Mouse (Mus musculus): ENCODE results near the gene Ankrd28. TPM values are rescaled to one million over a fixed set of nuclear protein-coding genes. Genes with fewer than 3 reads are reported as not detected.
"Not testable (repeated sequence)": the region's sequence is repeated elsewhere in the genome, so short reads cannot be mapped to it uniquely, and the experiment has no call there.

Gene Ankrd28
- polyA plus RNA-seq, 1 experiment = 23.9 TPM

DNA sequence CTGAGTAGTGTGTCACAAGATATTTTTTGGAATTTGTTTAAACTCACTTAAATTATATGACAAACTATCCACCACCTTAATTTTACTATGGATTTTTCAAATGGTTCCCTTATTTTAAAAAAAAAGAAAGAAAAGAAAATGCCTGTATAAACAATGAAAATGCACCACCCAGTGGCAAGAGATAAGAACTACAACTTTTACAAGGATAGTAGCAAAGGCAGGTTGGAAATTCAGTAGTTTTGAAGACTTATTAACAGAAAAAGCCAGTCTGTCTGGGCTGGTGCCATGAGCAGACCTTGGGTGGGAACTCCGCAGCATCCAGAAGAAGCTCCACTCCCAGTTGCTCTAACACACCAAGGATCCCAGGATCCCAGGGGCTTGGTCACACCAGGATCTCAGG, 39.7 kb downstream of the Ankrd28 start:
- no peak for TF ChIP-seq POLR2A (IDR thresholded peaks at IDR 0.05; ENCODE audit: borderline replicate concordance, extremely low read depth, insufficient read depth, insufficient read length, poor library complexity, severe bottlenecking)
- TF ChIP-seq CTCF (IDR thresholded peaks at IDR 0.05; ENCODE audit: borderline replicate concordance, extremely low read depth, insufficient read depth, insufficient read length) = no peak
- peak; percentile 52 for DNase-seq (ENCODE audit: low read depth)

DNA sequence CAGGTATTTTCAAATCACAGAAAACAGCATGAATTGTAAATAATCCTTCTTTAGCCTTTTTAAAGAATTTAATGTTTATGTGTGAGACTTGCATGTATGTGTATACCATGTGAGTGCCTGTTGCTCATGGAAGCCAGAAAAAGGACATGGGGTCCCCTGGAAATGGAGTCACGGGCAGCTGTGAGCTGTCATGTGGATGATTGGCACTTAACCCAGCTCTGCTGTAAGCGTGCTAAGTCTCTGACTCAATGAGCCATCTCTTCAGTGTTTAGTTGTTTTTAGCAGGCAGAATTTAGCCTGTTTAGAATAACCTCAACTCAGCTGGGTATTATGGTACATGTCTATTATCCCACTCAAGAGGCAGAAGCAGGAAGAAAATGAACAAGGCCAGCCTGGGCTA, 43.5 kb downstream of the Ankrd28 start:
- TF ChIP-seq CTCF (IDR thresholded peaks at IDR 0.05; ENCODE audit: borderline replicate concordance, extremely low read depth, insufficient read depth, insufficient read length) (no peak), POLR2A (IDR thresholded peaks at IDR 0.05; ENCODE audit: borderline replicate concordance, extremely low read depth, insufficient read depth, insufficient read length, poor library complexity, severe bottlenecking) (no peak)
- DNase-seq (ENCODE audit: low read depth) = peak; percentile 39

DNA sequence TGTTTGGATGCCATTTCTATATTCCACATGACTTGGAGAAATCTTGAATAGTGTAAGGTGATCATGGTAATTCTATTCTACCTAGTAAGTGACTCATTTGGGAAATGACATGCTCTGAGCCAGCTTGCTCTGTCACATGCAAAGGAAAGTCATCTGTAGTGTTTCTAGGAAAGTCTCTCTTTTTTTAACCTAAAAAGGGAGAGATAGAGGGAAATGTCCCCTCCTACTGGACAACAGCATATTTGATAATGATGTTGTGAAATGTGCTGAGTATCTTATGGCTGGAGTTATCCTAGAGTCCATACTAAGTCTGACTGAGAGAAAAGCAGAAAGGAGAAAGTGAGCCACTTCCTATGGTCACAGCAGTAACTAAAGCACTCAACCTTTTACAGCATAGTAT, 44.8 kb downstream of the Ankrd28 start:
- TF ChIP-seq POLR2A (IDR thresholded peaks at IDR 0.05; ENCODE audit: borderline replicate concordance, extremely low read depth, insufficient read depth, insufficient read length, poor library complexity, severe bottlenecking) (no peak), CTCF (IDR thresholded peaks at IDR 0.05; ENCODE audit: borderline replicate concordance, extremely low read depth, insufficient read depth, insufficient read length) (no peak)
- no peak for DNase-seq (ENCODE audit: low read depth)

DNA sequence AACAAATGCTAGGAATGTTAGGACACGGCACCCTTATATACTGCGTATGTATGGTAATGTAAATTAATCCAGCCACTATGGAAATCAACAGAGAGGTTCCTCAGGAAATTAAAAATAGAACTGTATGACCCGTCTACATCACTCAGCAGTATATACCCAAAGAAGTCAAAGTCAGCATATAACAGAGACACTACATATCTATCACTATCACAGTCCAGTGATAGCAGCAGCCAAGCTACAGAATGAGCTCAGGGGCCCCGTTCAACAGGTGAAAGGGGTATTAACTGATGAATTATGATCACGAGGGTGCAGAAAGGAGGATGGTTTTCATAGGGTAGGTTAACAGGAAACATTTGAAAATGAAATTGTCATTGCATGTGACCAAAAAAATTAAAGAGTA, 45.5 kb downstream of the Ankrd28 start:
- TF ChIP-seq CTCF (IDR thresholded peaks at IDR 0.05; ENCODE audit: borderline replicate concordance, extremely low read depth, insufficient read depth, insufficient read length) (no peak), POLR2A (IDR thresholded peaks at IDR 0.05; ENCODE audit: borderline replicate concordance, extremely low read depth, insufficient read depth, insufficient read length, poor library complexity, severe bottlenecking) (no peak)
- DNase-seq (ENCODE audit: low read depth) = no peak

DNA sequence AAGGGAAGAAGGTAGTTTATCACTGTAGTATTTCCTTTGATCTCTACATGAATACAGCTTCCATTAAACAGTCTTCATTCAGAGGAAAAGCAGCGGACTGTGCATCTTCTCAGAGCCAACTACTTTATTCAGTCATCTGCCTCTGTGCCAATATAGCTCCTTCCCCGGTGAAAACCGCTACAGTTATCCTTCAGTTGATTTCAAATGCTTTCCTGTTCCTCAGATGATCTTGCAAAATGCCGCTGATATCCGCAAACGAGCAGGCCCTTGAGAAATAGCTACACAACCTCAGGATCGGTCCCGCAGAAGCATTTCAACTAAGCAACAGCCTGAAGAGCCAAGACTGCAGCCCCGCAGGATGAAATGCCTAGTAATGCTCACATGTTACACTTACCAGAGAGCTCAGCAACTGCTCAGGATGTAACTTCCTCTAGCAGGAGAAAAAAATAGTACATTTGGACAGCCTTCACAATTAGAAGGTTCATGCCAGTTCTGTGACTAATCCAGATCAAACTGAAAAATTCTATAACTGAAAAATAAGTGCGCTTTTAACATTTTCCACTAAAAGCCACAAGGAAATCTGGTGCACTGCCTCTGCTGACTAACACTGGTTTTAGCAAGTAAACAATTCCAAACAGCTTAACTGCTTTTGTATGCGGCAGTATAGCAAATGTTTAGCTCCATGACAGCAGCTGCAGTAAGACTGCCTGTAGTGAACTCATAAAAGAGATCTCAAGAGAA, 49.0 kb downstream of the Ankrd28 start:
- TF ChIP-seq POLR2A (IDR thresholded peaks at IDR 0.05; ENCODE audit: borderline replicate concordance, extremely low read depth, insufficient read depth, insufficient read length, poor library complexity, severe bottlenecking) (no peak), CTCF (IDR thresholded peaks at IDR 0.05; ENCODE audit: borderline replicate concordance, extremely low read depth, insufficient read depth, insufficient read length) (no peak)
- DNase-seq (ENCODE audit: low read depth) = peak; percentile 73

DNA sequence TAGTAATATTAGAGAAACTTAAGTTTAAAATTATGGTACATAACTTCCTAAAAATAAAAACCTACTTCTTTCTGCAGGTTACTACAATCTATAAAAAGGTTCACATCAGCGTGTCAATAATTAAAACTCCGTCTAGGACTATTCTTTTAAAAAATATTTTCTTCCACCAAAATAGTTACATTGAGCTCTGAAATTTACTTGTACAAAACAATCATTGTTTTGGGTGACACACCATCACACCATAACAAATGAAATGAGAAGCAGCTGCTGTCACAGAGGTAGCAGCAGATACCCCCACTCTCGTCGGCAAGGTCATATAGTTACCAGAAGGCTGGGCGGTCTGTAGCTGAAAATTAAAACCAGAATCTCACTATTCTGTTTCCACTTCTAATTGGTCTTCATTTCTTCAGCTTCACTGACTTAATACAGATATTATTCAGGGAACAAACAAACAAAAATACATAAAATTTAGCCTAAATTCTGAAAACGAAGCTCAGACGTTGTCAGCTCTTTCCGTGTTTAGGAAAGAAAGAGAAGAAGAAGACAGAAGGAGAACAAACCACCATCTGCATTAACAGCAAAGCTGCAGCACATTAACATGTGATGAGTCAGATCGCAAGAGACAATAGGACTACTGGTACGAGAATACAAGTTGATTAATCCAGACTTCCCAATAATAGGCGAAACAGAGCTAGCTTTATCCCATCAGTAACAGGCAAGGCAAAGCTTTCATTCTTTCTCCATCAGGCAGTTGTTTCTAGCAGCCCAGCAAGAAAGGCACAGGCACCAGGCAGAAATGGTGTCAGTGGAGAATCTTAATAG, 49.8 kb downstream of the Ankrd28 start:
- TF ChIP-seq POLR2A (IDR thresholded peaks at IDR 0.05; ENCODE audit: borderline replicate concordance, extremely low read depth, insufficient read depth, insufficient read length, poor library complexity, severe bottlenecking) (no peak), CTCF (IDR thresholded peaks at IDR 0.05; ENCODE audit: borderline replicate concordance, extremely low read depth, insufficient read depth, insufficient read length) (no peak)
- DNase-seq (ENCODE audit: low read depth) = peak; percentile 79

DNA sequence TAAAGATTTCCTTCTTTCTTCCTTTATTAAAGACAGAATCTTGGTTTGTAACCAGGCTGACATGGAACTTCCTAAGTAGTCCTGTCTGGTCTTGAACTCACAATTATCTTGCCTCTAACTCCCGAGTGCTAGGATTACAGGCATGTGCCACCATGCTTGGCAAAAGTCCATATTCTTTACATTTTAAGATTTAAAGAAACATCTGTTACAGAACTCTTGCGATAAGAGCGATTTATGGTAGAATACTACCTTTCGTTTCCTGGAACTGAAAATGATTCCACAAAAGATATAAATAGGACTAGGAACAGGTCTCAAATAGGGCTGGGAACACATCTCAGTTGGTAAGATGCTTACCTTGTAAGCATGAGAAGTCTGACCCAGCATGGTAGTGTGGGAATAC, 56.9 kb downstream of the Ankrd28 start:
- no peak for TF ChIP-seq POLR2A (IDR thresholded peaks at IDR 0.05; ENCODE audit: borderline replicate concordance, extremely low read depth, insufficient read depth, insufficient read length, poor library complexity, severe bottlenecking)
- no peak for TF ChIP-seq CTCF (IDR thresholded peaks at IDR 0.05; ENCODE audit: borderline replicate concordance, extremely low read depth, insufficient read depth, insufficient read length)
- DNase-seq (ENCODE audit: low read depth) = no peak

DNA sequence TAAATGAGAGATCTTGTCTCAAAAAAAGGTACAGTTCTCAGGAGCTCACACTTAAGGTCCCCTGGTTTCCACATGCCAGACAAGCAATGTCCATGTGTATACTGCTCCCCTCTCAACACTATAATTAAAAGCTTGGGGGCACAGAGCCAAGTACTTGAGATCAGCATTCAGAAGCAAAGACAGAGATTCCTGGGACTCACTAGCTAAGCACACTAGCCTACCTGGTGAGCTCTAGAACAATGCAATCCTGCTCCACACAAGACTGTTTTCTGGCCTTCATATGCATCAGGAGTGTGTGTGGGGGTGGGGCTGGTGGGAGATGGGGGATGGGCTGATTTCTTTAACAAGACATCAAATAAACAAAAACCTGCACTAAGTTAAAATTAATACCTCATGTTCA, 58.2 kb downstream of the Ankrd28 start:
- TF ChIP-seq POLR2A (IDR thresholded peaks at IDR 0.05; ENCODE audit: borderline replicate concordance, extremely low read depth, insufficient read depth, insufficient read length, poor library complexity, severe bottlenecking) (no peak), CTCF (IDR thresholded peaks at IDR 0.05; ENCODE audit: borderline replicate concordance, extremely low read depth, insufficient read depth, insufficient read length) (no peak)

DNA sequence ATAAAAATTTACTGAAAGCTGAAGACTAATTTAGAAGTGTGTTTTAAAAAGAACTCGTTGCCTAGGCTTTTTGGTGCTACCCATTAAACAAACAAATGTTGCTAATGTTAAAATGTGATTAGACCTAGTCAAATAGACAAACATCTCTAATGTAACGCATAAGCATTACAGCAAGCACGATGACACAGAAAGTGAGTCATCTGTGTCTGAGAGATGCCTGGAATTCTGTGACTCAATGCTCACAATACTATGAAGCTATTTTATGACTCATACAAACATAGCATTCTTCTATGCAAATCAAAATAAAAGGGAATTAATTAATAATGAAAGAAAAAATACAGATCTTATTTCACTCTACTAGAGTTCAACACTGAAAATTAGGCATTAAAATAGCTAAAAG, 61.9 kb downstream of the Ankrd28 start:
- DNase-seq (ENCODE audit: low read depth) = no peak
- TF ChIP-seq CTCF (IDR thresholded peaks at IDR 0.05; ENCODE audit: borderline replicate concordance, extremely low read depth, insufficient read depth, insufficient read length) (no peak), POLR2A (IDR thresholded peaks at IDR 0.05; ENCODE audit: borderline replicate concordance, extremely low read depth, insufficient read depth, insufficient read length, poor library complexity, severe bottlenecking) (no peak)

More for the DNA sequence above, 58.2 kb downstream of the Ankrd28 start:
- DNase-seq (ENCODE audit: low read depth) = peak; percentile 34

DNA sequence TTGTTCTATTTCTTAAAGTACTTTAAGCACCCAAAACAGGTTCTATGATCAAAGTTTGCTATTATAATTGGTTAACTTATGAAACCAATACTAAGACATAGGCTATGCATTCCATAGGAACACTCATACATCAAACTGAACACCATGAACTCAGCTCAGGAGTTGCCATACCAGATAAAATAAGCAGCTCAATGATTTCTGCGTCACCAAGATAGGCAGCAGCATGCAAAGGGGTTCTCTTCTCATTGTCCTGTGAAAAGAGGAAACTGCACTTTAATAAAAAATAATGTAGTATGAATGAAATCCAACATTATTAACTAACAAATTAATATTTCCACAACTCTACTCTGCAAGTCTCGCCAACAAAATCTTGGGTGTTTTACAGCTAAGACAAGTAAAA, 66.4 kb downstream of the Ankrd28 start:
- no peak for TF ChIP-seq POLR2A (IDR thresholded peaks at IDR 0.05; ENCODE audit: borderline replicate concordance, extremely low read depth, insufficient read depth, insufficient read length, poor library complexity, severe bottlenecking)
- no peak for TF ChIP-seq CTCF (IDR thresholded peaks at IDR 0.05; ENCODE audit: borderline replicate concordance, extremely low read depth, insufficient read depth, insufficient read length)
- DNase-seq (ENCODE audit: low read depth) = no peak

DNA sequence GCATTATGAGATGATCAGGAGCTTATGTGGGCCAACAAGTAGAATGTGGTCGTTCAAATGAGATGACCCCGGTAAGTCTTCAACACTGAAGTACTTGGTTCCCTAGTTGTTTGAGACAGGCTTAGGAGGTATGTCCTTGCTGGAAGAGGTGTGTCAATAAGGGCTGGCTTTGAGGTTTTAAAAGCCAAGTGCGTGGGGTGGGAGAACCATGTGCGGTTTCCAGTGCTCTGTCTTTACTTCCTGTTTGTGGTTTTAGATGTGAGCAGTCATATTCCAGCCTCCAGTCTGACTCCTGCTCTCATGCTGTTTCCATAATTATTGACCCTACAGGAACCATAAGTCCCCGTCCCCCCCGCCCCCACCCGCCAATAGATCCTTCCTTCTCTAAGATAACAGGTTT, 68.7 kb downstream of the Ankrd28 start:
- DNase-seq (ENCODE audit: low read depth) = no peak
- TF ChIP-seq CTCF (IDR thresholded peaks at IDR 0.05; ENCODE audit: borderline replicate concordance, extremely low read depth, insufficient read depth, insufficient read length) = no peak

DNA sequence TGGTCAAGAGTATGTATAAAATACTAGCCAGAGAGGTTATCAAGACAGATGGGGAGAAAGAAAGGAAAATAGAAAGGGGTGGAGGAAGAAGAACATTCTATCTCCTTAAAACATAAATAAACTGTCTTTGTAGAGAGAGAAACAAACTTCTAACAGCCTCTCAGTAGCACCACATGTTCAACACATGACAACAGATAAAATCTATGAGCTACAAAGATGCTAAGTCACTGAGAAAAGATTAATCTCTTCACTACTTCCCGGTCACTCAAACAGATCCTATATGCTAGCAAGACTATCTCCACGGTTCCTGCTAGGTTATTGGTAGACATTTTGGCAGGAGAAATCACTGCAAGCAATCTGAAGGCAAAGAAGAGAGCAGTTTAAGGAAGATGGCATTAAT, 71.3 kb downstream of the Ankrd28 start:
- DNase-seq (ENCODE audit: low read depth) = no peak
- TF ChIP-seq CTCF (IDR thresholded peaks at IDR 0.05; ENCODE audit: borderline replicate concordance, extremely low read depth, insufficient read depth, insufficient read length) = no peak
- TF ChIP-seq POLR2A (IDR thresholded peaks at IDR 0.05; ENCODE audit: borderline replicate concordance, extremely low read depth, insufficient read depth, insufficient read length, poor library complexity, severe bottlenecking) = no peak

DNA sequence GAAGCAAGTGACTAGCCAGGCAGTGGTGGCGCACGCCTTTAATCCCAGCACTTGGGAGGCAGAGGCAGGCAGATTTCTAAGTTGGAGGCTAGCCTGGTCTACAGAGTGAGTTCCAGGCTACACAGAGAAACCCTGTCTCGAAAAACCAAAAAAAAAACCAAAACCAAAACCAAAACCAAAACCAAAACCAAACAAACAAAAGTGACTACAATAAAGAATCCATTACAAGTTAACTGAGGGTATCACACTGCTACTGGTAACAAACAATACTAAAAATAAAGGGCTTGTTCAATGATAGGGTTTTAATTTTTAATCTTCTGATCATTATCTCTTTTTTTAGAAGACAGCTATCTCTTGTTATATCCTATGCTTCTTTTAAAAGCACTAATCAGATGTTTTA, 72.0 kb downstream of the Ankrd28 start:
- not testable (repeated sequence) for DNase-seq (ENCODE audit: low read depth)

Data from brain, embryonic 14.5 days (tissue).